Mouse (Mus musculus): Measurements from ENCODE around the gene Plod1. TPM values are rescaled to one million over a fixed set of nuclear protein-coding genes. Genes with fewer than 3 reads are reported as not detected.

The Plod1 gene
- polyA plus RNA-seq, 1 experiment from 2014 or later, result 33.9 TPM

- no peak for ATAC-seq (ENCODE audit: low FRiP score, low read depth)
- Histone ChIP-seq H3K36me3 (peaks cover 53% of the 10 kb centered on the region), H3K27me3 (replicated peaks) (no peaks in the 10 kb centered on the region), H3K4me1 (peaks cover 23% of the 10 kb centered on the region), H3K9me3 (no peaks in the 10 kb centered on the region), H3K4me2 (replicated peaks) (no peak overlapping the region), H3K9ac (no peak overlapping the region), H3K27ac (no peak overlapping the region), H3K4me3 (no peak overlapping the region)
- 96% methylated on average over 6 of the region's 6 CpGs for WGBS
These were observed 70.9 kb downstream of the Plod1 start for GRCm38 (mm10) chr4:147865651-147866050.

GRCm38 (mm10) chr4:147862051-147862450 is 74.5 kb downstream of the Plod1 start:
- no peaks in the 10 kb centered on the region for H3K4me1 ChIP-seq
- no peaks in the 10 kb centered on the region for H3K27me3 ChIP-seq (replicated peaks)
- no peak overlapping the region for H3K27ac ChIP-seq
- peaks cover 59% of the 10 kb centered on the region for H3K36me3 ChIP-seq
- H3K9me3 ChIP-seq, result no peaks in the 10 kb centered on the region
- ATAC-seq (ENCODE audit: low FRiP score, low read depth), result no peak
- no peak overlapping the region for H3K4me3 ChIP-seq
- 95% methylated on average over 3 of the region's 3 CpGs for WGBS
- no peak overlapping the region for H3K9ac ChIP-seq
- no peak overlapping the region for H3K4me2 ChIP-seq (replicated peaks)

Other genes with a start within 250 kb of the Plod1 start
- gene Zfp534, start 234.2 kb downstream of the Plod1 start, polyA plus RNA-seq (2016; fragmentation: Nextera tagmentation; extraction: Ambion mirVana), result not detected in 2 replicates
- gene Zfp984, start 127.0 kb downstream of the Plod1 start, polyA plus RNA-seq (2016; fragmentation: Nextera tagmentation; extraction: Ambion mirVana), result 4.3 and 6.3 TPM in 2 replicates
- gene Zfp933, start 88.4 kb downstream of the Plod1 start, polyA plus RNA-seq (2016; fragmentation: Nextera tagmentation; extraction: Ambion mirVana), result 4.1 and 6.2 TPM in 2 replicates
- gene Miip, start 68.0 kb downstream of the Plod1 start, polyA plus RNA-seq (2016; fragmentation: Nextera tagmentation; extraction: Ambion mirVana), result 52.2 and 53.4 TPM in 2 replicates
- 15.3 and 15.7 TPM in 2 replicates for gene Fv1, start 67.8 kb downstream of the Plod1 start, polyA plus RNA-seq (2016; fragmentation: Nextera tagmentation; extraction: Ambion mirVana)
- 65.1 and 67.1 TPM in 2 replicates for gene Mfn2, start 32.1 kb downstream of the Plod1 start, polyA plus RNA-seq (2016; fragmentation: Nextera tagmentation; extraction: Ambion mirVana)
- 24.4 and 27.2 TPM in 2 replicates for gene 2510039O18Rik, start 4.1 kb upstream of the Plod1 start, polyA plus RNA-seq (2016; fragmentation: Nextera tagmentation; extraction: Ambion mirVana)
- gene Nppb, start 49.0 kb upstream of the Plod1 start, polyA plus RNA-seq (2016; fragmentation: Nextera tagmentation; extraction: Ambion mirVana), result 0.45 TPM in 1 of 2 replicates, not detected in the other
- gene Nppa, start 64.0 kb upstream of the Plod1 start, polyA plus RNA-seq (2016; fragmentation: Nextera tagmentation; extraction: Ambion mirVana), result 3.1 and 5.0 TPM in 2 replicates
- gene Clcn6, start 102.1 kb upstream of the Plod1 start, polyA plus RNA-seq (2016; fragmentation: Nextera tagmentation; extraction: Ambion mirVana), result 26.6 and 29.1 TPM in 2 replicates
- 27.8 and 30.7 TPM in 2 replicates for gene Mthfr, start 102.3 kb upstream of the Plod1 start, polyA plus RNA-seq (2016; fragmentation: Nextera tagmentation; extraction: Ambion mirVana)
- 9.4 and 10.2 TPM in 2 replicates for gene Agtrap, start 151.3 kb upstream of the Plod1 start, polyA plus RNA-seq (2016; fragmentation: Nextera tagmentation; extraction: Ambion mirVana)
- 89.3 and 90.6 TPM in 2 replicates for gene Mad2l2, start 193.6 kb upstream of the Plod1 start, polyA plus RNA-seq (2016; fragmentation: Nextera tagmentation; extraction: Ambion mirVana)
- 11.8 and 12.4 TPM in 2 replicates for gene Draxin, start 193.9 kb upstream of the Plod1 start, polyA plus RNA-seq (2016; fragmentation: Nextera tagmentation; extraction: Ambion mirVana)
- gene Fbxo6, start 215.4 kb upstream of the Plod1 start, polyA plus RNA-seq (2016; fragmentation: Nextera tagmentation; extraction: Ambion mirVana), result 13.9 and 16.1 TPM in 2 replicates
- 79.5 and 82.3 TPM in 2 replicates for gene Fbxo44, start 223.7 kb upstream of the Plod1 start, polyA plus RNA-seq (2016; fragmentation: Nextera tagmentation; extraction: Ambion mirVana)
- gene Fbxo2, start 223.9 kb upstream of the Plod1 start, polyA plus RNA-seq (2016; fragmentation: Nextera tagmentation; extraction: Ambion mirVana), result 2.7 and 4.0 TPM in 2 replicates